Mouse (Mus musculus): ENCODE measurements at regions not wholly inside any gene's neighbourhood (a gene's known extent, or its start where the extent isn't known, plus 50 kb on each side); places are given as distances from the start of the nearest gene placed in this dataset.

DNA sequence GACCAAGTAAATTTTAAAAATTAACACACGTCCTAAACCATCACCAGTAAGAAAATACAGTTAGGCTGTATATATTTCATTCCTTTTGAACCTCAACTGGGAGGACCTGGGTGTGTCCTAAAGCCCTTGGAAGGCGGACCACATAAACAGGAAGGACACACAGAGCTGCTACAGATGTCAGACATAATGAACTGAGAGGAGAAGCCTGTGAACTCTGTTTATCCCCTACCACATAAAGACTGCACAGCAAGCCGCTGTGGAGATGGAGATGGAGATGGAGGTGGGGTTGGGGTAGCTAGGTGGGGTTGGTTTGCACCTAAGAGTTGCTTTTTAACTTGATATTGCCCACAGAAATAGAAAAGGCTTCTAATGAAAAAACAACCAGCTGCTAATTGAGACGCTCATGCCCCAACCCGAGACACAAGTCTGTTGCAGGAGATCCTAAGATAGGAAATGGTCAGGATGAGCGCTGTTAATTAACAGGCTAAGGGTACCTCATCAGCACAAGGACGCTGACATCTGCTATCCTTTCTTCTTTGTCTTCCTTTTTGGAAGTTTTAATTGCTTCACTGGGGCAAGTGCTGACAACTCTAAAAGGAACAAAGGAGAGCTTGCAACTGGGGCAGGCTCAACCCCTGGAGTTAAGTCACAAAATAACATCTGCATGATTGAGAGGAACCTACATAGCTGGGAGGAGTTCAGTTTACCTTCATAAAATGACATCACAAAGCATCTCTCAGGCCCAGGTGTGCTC lies 119.3 kb upstream of the Lyplal1 start:
- no peak for DNase-seq (ENCODE audit: low spot score in 2 of 2)

DNA sequence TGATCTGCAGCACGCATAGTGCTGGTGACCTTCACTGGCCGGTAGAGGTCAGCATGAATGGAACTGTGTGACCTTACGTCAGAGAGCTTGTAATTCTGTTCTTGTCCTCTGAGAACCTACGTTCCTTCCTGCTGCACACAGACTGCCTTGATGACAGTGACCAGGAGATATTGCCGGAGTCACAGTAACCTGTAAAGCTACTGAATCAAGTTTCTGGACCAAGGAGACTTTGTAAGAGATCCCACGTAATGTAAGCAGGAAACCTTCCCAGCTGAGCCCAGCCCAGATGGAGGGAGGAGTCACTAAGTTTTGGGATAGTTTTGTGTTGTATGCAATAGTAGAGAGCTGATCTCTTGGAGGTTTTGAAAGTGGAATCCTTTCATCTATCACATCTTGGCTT lies 117.4 kb upstream of the Lyplal1 start:
- DNase-seq (ENCODE audit: low spot score in 2 of 2), result no peak

- no peak for DNase-seq (ENCODE audit: low spot score in 2 of 2)
These were observed 113.4 kb upstream of the Lyplal1 start for GRCm38 (mm10) chr1:186230476-186230875.

GRCm38 (mm10) chr1:186229856-186230255 lies 112.7 kb upstream of the Lyplal1 start:
- DNase-seq (ENCODE audit: low spot score in 2 of 2), result no peak

- no peak for DNase-seq (ENCODE audit: low spot score in 2 of 2)
These were observed 111.3 kb upstream of the Lyplal1 start for GRCm38 (mm10) chr1:186228396-186228795.

GRCm38 (mm10) chr1:186224231-186224630 lies 107.1 kb upstream of the Lyplal1 start:
- no peak for DNase-seq (ENCODE audit: low spot score in 2 of 2)

DNA sequence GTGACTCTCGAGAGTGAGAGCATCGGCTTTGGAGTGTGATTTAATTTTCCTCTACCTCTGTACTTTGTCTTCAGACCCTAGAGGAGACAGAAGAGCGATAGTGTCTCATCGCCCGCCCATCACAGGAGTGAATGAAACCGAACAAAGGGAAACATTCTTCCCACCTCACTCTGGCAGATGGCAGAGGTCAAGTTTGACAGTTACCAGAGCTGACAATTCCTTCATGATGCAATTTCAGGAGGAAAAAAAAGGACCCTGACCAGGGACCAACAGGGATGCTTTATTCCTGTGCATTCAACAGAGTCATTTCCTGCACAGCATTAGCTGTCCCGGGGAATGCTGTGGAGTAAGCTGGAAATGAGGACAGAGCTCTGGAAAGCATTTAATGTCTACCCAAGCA lies 106.3 kb upstream of the Lyplal1 start:
- no peak for DNase-seq (ENCODE audit: low spot score in 2 of 2)

- DNase-seq (ENCODE audit: low spot score in 2 of 2), result no peak
These were observed 101.9 kb upstream of the Lyplal1 start for GRCm38 (mm10) chr1:186218995-186219394.

- DNase-seq (ENCODE audit: low spot score in 2 of 2), result no peak
These were observed 100.1 kb upstream of the Lyplal1 start for GRCm38 (mm10) chr1:186217198-186217597.

DNA sequence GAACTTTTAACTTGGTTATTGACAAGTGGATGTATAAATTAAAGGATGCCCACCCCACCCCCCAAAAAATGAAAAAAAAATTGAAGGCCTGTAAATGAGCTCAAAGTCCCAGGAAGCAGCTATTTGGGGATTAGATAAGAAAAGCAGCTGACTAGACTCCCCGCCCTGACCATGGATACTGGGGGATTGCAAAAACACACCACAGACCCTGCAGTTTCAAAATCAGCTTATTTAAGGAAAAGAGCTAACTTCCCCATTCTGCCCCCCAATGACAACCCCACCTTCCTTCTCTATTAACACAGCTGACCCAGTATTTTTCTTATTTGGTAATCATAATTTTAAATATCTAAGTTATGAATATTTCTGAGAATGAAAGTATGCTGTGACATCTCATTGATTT lies 87.0 kb upstream of the Lyplal1 start:
- DNase-seq (ENCODE audit: low spot score in 2 of 2), result no peak

DNA sequence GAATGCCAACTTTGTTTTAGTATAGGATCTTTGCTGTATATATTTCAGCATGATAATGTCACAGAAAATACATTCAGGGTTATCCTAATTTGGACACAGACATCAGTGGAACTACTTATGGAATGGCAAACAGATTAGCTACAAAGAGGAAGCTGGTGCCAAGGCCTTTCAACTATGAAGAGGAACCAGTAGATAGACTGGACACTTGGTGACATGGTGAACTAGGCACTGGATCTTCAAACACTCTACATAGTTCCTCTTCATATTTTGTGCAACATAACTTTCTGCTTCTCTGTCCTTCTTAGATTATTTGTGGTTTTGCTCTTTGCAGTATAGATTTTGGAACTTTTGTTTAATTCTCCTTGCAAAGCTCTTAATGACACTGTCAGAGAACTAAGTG lies 85.4 kb upstream of the Lyplal1 start:
- DNase-seq (ENCODE audit: low spot score in 2 of 2), result no peak

GRCm38 (mm10) chr1:186198391-186198790 lies 81.3 kb upstream of the Lyplal1 start:
- no peak for DNase-seq (ENCODE audit: low spot score in 2 of 2)

DNA sequence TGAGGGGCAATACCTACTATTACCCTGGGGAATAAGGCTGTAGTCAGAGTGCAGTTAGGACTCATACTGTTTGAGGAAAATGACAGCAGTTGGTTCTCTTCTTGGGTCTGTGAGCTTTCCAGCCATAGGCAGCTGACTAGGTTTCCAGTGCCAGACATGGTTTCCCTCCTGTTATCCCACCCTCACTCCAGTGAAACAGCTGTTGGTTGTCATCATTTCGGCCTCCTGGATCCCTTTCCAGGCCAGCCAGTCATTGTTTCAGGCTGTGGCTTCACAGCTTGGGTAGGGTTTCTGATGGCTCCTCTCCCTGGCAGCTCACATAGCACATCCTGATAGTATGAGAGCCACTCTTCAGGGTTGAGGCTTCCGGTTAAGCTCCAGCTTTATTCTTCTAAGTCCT lies 79.9 kb upstream of the Lyplal1 start:
- DNase-seq (ENCODE audit: low spot score in 2 of 2), result no peak

GRCm38 (mm10) chr1:186189390-186189789 lies 72.3 kb upstream of the Lyplal1 start:
- DNase-seq (ENCODE audit: low spot score in 2 of 2), result no peak

DNA sequence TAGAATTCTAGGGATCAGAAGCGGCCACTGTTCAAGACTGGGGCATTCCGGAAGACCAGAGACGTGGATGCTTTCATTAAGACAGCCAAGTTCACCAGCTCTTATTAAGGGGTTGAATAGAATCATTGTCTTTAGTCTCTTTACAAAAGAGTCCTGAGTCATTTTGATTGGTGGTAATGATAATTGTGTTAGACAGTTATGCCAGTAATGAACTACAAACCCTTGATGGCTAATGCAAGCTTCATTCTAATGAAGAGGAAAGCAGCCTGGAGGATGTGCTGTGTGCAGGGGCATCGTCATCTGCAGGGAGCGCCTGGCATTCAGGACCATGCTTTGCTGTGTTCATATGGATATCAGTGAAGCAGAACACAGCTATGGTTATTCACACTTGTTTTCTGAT lies 70.3 kb upstream of the Lyplal1 start:
- DNase-seq (ENCODE audit: low spot score in 2 of 2), result no peak

GRCm38 (mm10) chr1:186183204-186183651 lies 66.1 kb upstream of the Lyplal1 start:
- DNase-seq (ENCODE audit: low spot score in 2 of 2), result no peak

DNA sequence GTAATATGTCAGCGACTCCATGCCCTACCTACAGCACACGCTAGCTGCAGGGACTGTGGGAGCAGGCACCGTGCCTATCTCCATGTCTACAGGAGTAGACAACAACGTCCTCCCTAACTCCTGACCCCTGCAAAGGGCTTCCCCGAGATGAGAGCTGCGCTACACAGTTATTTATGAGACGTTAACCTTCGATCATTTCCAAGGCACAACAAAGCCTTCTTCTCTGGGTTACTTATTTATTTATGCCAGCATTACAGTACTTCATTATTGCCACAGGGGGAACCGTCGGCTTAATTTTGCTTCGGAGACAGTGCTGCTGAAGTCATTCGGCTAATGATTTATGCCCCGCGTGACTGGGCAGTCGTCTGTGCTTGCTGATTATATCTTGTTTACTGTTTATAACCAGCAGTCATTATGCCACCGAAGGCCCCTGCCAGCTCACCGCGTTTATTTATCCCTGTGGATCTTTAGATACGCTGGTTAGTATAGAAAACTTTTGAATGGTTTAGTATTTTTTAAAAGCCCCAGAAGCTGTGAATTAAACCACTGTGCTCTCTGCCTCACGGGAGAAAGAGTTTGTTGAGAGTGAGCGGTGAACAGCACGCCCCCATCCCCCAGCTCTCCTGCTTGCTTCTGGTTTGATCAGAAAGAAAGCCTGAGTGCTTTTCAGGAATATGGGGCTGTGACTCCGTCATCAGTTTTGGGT lies 65.5 kb upstream of the Lyplal1 start:
- DNase-seq (ENCODE audit: low spot score in 2 of 2), result no peak

DNA sequence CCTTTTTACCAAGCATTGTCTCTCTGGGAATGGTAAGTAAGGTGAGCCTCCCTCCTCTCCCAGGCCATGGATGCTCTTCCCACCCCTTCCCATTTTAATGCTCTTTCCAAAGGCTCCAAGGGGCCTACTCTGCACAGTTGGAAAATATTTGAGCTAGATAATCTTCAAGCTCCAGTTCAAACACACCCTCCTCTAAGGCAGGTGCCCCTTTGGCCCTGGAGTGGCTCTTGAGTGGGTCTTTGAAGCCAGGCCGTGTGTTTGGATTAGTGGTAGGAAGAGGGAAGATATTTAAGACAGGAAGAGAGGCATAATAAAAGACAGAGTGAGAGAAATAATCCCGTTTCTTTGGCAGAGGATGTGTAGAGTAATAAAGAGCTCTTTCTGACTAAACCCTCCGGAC lies 59.9 kb upstream of the Lyplal1 start:
- DNase-seq (ENCODE audit: low spot score in 2 of 2), result no peak

- DNase-seq (ENCODE audit: low spot score in 2 of 2), result no peak
These were observed 56.4 kb upstream of the Lyplal1 start for GRCm38 (mm10) chr1:186173472-186174014.

- no peak for DNase-seq (ENCODE audit: low spot score in 2 of 2)
These were observed 54.6 kb upstream of the Lyplal1 start for GRCm38 (mm10) chr1:186171691-186172090.
